Mouse (Mus musculus) mature B cell (primary cell): ENCODE results near the gene Ints1.

Experiments
- in situ Hi-C: fragments of 300-500 bp; cut with MboI; formaldehyde crosslinking; loops from 2 replicates; pipeline ENCODE4 v1.14.3; 2019

Gene Ints1

GRCm38 (mm10) chr5:139799801-139800590 is 24.5 kb upstream of the Ints1 start:
- in situ Hi-C loops, result no loop called here

- in situ Hi-C loops, result no loop called here
Observed at GRCm38 (mm10) chr5:139799041-139799440, 23.6 kb upstream of the Ints1 start.

GRCm38 (mm10) chr5:139798168-139798900 is 22.9 kb upstream of the Ints1 start:
- in situ Hi-C loops, result no loop called here

- in situ Hi-C loops, result no loop called here
Observed at GRCm38 (mm10) chr5:139797473-139798167, 22.1 kb upstream of the Ints1 start.

GRCm38 (mm10) chr5:139796900-139797299 is 21.4 kb upstream of the Ints1 start:
- in situ Hi-C loops, result no loop called here

GRCm38 (mm10) chr5:139796001-139796620 is 20.6 kb upstream of the Ints1 start:
- in situ Hi-C loops, result no loop called here

GRCm38 (mm10) chr5:139794938-139795337 is 19.5 kb upstream of the Ints1 start:
- in situ Hi-C loops, result no loop called here

GRCm38 (mm10) chr5:139794137-139794536 is 18.7 kb upstream of the Ints1 start:
- in situ Hi-C loops, result no loop called here

GRCm38 (mm10) chr5:139793338-139794089 is 18.0 kb upstream of the Ints1 start:
- in situ Hi-C loops, result no loop called here

GRCm38 (mm10) chr5:139792966-139793337 is 17.5 kb upstream of the Ints1 start:
- in situ Hi-C loops, result no loop called here

- in situ Hi-C loops, result no loop called here
Observed at GRCm38 (mm10) chr5:139792159-139792775, 16.8 kb upstream of the Ints1 start.

- in situ Hi-C loops, result no loop called here
Observed at GRCm38 (mm10) chr5:139791227-139792158, 16.0 kb upstream of the Ints1 start, which contains the start of gene Mafk. Gene Mafk (plus strand): TSS chr5:139791513.

GRCm38 (mm10) chr5:139789466-139789865 is 14.0 kb upstream of the Ints1 start:
- in situ Hi-C loops, result no loop called here

GRCm38 (mm10) chr5:139781406-139781805 is 5.9 kb upstream of the Ints1 start:
- in situ Hi-C loops, result no loop called here

GRCm38 (mm10) chr5:139776966-139777365 is 1.5 kb upstream of the Ints1 start:
- in situ Hi-C loops, result no loop called here

- in situ Hi-C loops, result no loop called here
Observed at GRCm38 (mm10) chr5:139768216-139768615, 7.3 kb downstream of the Ints1 start.

- in situ Hi-C loops, result no loop called here
Observed at GRCm38 (mm10) chr5:139764296-139764695, 11.2 kb downstream of the Ints1 start.

GRCm38 (mm10) chr5:139758096-139758495 is 17.4 kb downstream of the Ints1 start:
- in situ Hi-C loops, result no loop called here

- in situ Hi-C loops, result no loop called here
Observed at GRCm38 (mm10) chr5:139756586-139756985, 18.9 kb downstream of the Ints1 start.

- in situ Hi-C loops, result no loop called here
Observed at GRCm38 (mm10) chr5:139756135-139756534, 19.3 kb downstream of the Ints1 start.
